ENCODE assay signal across 17 mouse cellular contexts in the genomic region with DNA sequence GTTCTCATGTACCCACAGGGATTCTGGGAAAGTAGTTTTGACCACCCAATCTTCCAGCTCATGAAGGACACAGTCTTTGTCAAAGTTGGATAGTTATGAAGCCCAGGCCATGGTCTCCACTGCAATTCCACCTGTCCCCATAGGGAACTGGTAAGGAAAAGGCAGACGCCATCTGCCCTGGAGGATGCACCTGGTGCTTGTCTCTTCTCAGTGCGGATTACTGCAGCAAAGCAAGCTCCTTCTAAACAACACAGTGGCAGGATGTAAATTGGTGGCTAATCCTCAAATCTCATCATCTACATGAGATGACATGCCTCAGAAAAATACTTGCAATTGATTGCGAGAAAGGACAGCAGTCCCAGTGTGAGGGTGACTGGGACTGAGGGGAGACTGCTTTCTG.
DNase-seq lines count a peak whose midpoint lies in the region; ATAC-seq and TF ChIP-seq lines count a peak whose summit lies in the region.
"Had no signal": no experiment of that assay in that cellular context is flagged by ENCODE, and none has a peak within 500 bp of the region (broad histone marks: within the 10 kb centered on the region; RNA-seq: fewer than 3 reads in every experiment).

No protein-coding gene starts in this region.

- H3K4me1 ChIP-seq in hindbrain, embryonic 13.5 days (replicated peaks) = peaks cover 72% of the 10 kb centered on the region
- H3K4me1 ChIP-seq in hindbrain, embryonic 14.5 days (replicated peaks; ENCODE audit: control insufficient read depth, insufficient read depth, low read length) = peaks cover 32% of the 10 kb centered on the region
- H3K4me1 ChIP-seq in neural tube, embryonic 13.5 days (replicated peaks) = peaks cover 65% of the 10 kb centered on the region
- H3K4me1 ChIP-seq: heart, embryonic 10.5 days; lung, embryonic 15.5 days; stomach, embryonic 15.5 days had no signal

- peaks cover 7% of the 10 kb centered on the region; the same call in 1 of the 2 replicates for H3K36me3 ChIP-seq in hindbrain, embryonic 13.5 days
- H3K36me3 ChIP-seq in hindbrain, embryonic 14.5 days (replicated peaks; ENCODE audit: control insufficient read depth, insufficient read depth) = no peaks in the 10 kb centered on the region
- 0 out of 2 replicates have a peak, but pooled peaks cover 3% of the 10 kb centered on the region for H3K36me3 ChIP-seq in neural tube, embryonic 13.5 days
- peaks cover 29% of the 10 kb centered on the region for H3K36me3 ChIP-seq in myocyte (ENCODE audit: control insufficient read depth, insufficient read depth)
- H3K36me3 ChIP-seq: forebrain, embryonic 10.5 days; heart, embryonic 10.5 days; lung, embryonic 15.5 days; stomach, embryonic 15.5 days had no signal

- H3K27me3 ChIP-seq in hindbrain, embryonic 13.5 days = no peaks in the 10 kb centered on the region
- no peaks in the 10 kb centered on the region for H3K27me3 ChIP-seq in hindbrain, embryonic 14.5 days (ENCODE audit: control insufficient read depth, insufficient read depth, low read length)
- H3K27me3 ChIP-seq in neural tube, embryonic 13.5 days = no peaks in the 10 kb centered on the region
- H3K27me3 ChIP-seq in myocyte (ENCODE audit: control insufficient read depth, insufficient read depth, insufficient read length) = no peaks in the 10 kb centered on the region
- H3K27me3 ChIP-seq: lung, embryonic 15.5 days; midbrain, embryonic 12.5 days; stomach, embryonic 15.5 days had no signal

- H3K9me3 ChIP-seq in hindbrain, embryonic 13.5 days = no peaks in the 10 kb centered on the region
- no peaks in the 10 kb centered on the region for H3K9me3 ChIP-seq in hindbrain, embryonic 14.5 days (ENCODE audit: control insufficient read depth, low read length)
- no peaks in the 10 kb centered on the region for H3K9me3 ChIP-seq in neural tube, embryonic 13.5 days
- H3K9me3 ChIP-seq: forebrain, embryonic 10.5 days; heart, embryonic 10.5 days; lung, embryonic 15.5 days; midbrain, embryonic 12.5 days; stomach, embryonic 15.5 days had no signal

- H3K4me2 ChIP-seq in hindbrain, embryonic 13.5 days = no peak overlapping the region
- H3K4me2 ChIP-seq in hindbrain, embryonic 14.5 days (replicated peaks) = no peak overlapping the region
- H3K4me2 ChIP-seq in neural tube, embryonic 13.5 days = no peak overlapping the region
- no peak overlapping the region for H3K4me2 ChIP-seq in myocyte (ENCODE audit: low read depth)
- H3K4me2 ChIP-seq: lung, embryonic 15.5 days; midbrain, embryonic 12.5 days; stomach, embryonic 15.5 days had no signal

- H3K4me3 ChIP-seq in hindbrain, embryonic 13.5 days = no peak overlapping the region
- no peak overlapping the region for H3K4me3 ChIP-seq in hindbrain, embryonic 14.5 days (replicated peaks; ENCODE audit: low read length)
- no peak overlapping the region for H3K4me3 ChIP-seq in neural tube, embryonic 13.5 days
- H3K4me3 ChIP-seq in myocyte = no peak overlapping the region
- H3K4me3 ChIP-seq: forebrain, embryonic 10.5 days; heart, embryonic 10.5 days; lung, embryonic 15.5 days; midbrain, embryonic 12.5 days; stomach, embryonic 15.5 days had no signal

- H3K9ac ChIP-seq in hindbrain, embryonic 13.5 days = no peak overlapping the region
- no peak overlapping the region for H3K9ac ChIP-seq in hindbrain, embryonic 14.5 days
- H3K9ac ChIP-seq in neural tube, embryonic 13.5 days = no peak overlapping the region
- H3K9ac ChIP-seq: liver, embryonic 14.5 days; lung, embryonic 15.5 days; midbrain, embryonic 12.5 days; stomach, embryonic 15.5 days had no signal

- H3K79me2 ChIP-seq in myocyte (ENCODE audit: control insufficient read depth, insufficient read depth) = peaks cover 75% of the 10 kb centered on the region

- H3K27ac ChIP-seq in hindbrain, embryonic 13.5 days = peak overlapping the region; percentile 27; the same call in 1 of the 2 replicates
- no peak overlapping the region; the same call in 1 of the 2 replicates for H3K27ac ChIP-seq in hindbrain, embryonic 14.5 days
- 0 out of 2 replicates have a peak overlapping the region, but pooled peaks have one; percentile 35 for H3K27ac ChIP-seq in neural tube, embryonic 13.5 days (replicated peaks)
- H3K27ac ChIP-seq: forebrain, embryonic 10.5 days; heart, embryonic 10.5 days; liver, embryonic 14.5 days; lung, embryonic 15.5 days; macrophage; midbrain, embryonic 12.5 days; stomach, embryonic 15.5 days had no signal

- ATAC-seq in hindbrain, embryonic 13.5 days (ENCODE audit: low FRiP score) = no peak
- ATAC-seq in hindbrain, embryonic 14.5 days (ENCODE audit: low FRiP score) = no peak
- ATAC-seq in neural tube, embryonic 13.5 days (ENCODE audit: low read depth) = no peak

- no peak overlapping the region for H3ac ChIP-seq in myocyte (ENCODE audit: control insufficient read depth, insufficient read length)

- no peak for DNase-seq in hindbrain, embryonic 14.5 days (ENCODE audit: low spot score)
- DNase-seq in neural tube, embryonic 10.5 days (ENCODE audit: extremely low spot score, low spot score) = no peak
- DNase-seq in right cerebral cortex, postnatal 36 days (ENCODE audit: low spot score in 2 of 2) = no peak
- no peak for DNase-seq in right cerebral cortex, postnatal 10 days (ENCODE audit: low spot score in 2 of 2)
- DNase-seq: adrenal gland, adult 2 months; right cerebral cortex, postnatal 25 days; thymus, adult 2 months had no signal

- no peak for TF ChIP-seq POLR2A in myocyte (IDR thresholded peaks at IDR 0.05; ENCODE audit: insufficient read length, low read depth)

- WGBS in hindbrain, embryonic 13.5 days = 87% methylated on average over 3 of the region's 3 CpGs
- WGBS in hindbrain, embryonic 14.5 days = 79% methylated on average over 3 of the region's 3 CpGs
- 82% methylated on average over 3 of the region's 3 CpGs for WGBS in neural tube, embryonic 13.5 days

TF ChIP-seq in myocyte, 11 proteins besides CTCF, POLR2A, EP300 and RAD21:
- TF ChIP-seq REST (IDR thresholded peaks at IDR 0.05; ENCODE audit: insufficient read depth, insufficient read length) (no peak), POLR2AphosphoS2 (IDR thresholded peaks at IDR 0.05; ENCODE audit: insufficient read length, low read depth) (peak; percentile 26)
TF ChIP-seq in myocyte: peak in this region for 1.
